Mouse (Mus musculus) monocyte, adult 5-6 weeks (primary cell): ENCODE data around the gene Pcnp. TPM values are rescaled to one million over a fixed set of nuclear protein-coding genes. Genes with fewer than 3 reads are reported as not detected.
"Not testable (repeated sequence)": the region's sequence is repeated elsewhere in the genome, so short reads cannot be mapped to it uniquely, and the experiment has no call there.

Source experiments
- ATAC-seq: fragments of 153-309, 156-312 bp; replicated peaks from 2 replicates; pipeline ENCODE4 v1.8.0; 2017; ENCODE audit warnings: mild to moderate bottlenecking; ENCODE audit not compliant: low TSS enrichment, insufficient number of reproducible peaks, severe bottlenecking, poor library complexity, low FRiP score
- total RNA-seq: library from RNA; stranded (forward); fragments of 200-1000, 200-491, 200-594 nt; gene quantifications from 3 replicates; pipeline ENCODE4 v1.2.3, GENCODE M21; 2017

Pcnp gene
- total RNA-seq: 107 to 153 TPM (median 130 TPM) in 3 replicates

DNA sequence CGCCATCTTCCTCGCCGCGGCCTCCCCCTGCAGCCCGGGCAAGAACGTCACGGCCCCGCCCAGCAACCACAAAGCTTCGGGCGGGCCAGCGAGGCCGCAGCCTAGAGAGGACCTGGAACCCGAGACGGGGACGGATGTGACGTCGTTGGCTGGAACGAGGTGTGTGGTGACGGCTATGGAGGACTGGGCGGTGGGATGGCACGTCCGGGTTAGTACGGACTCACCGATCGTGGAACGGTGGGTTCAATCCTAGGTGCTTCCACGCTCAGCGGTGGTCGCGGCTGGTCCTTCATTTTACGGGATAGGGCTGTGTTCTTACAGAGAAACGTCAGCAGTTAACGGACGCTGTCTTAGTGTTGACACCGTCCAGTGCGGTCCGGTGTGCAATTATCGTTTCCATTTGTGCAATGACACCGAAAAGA lies at the start of gene Pcnp:
Gene Pcnp, minus strand, starts transcription at position 79 of the 422 bp plus-strand sequence.
- peak; percentile 99 for ATAC-seq

GRCm38 (mm10) chr16:56076121-56076869 lies 46.8 kb upstream of the Pcnp start:
- no peak for ATAC-seq

- peak; percentile 79 for ATAC-seq
Observed at GRCm38 (mm10) chr16:56075222-56076111, 45.9 kb upstream of the Pcnp start.

GRCm38 (mm10) chr16:56074565-56074964 lies 45.0 kb upstream of the Pcnp start:
- ATAC-seq: no peak

GRCm38 (mm10) chr16:56074122-56074521 lies 44.6 kb upstream of the Pcnp start:
- ATAC-seq: no peak

- not testable (repeated sequence) for ATAC-seq
Observed at GRCm38 (mm10) chr16:56073150-56073549, 43.6 kb upstream of the Pcnp start.

DNA sequence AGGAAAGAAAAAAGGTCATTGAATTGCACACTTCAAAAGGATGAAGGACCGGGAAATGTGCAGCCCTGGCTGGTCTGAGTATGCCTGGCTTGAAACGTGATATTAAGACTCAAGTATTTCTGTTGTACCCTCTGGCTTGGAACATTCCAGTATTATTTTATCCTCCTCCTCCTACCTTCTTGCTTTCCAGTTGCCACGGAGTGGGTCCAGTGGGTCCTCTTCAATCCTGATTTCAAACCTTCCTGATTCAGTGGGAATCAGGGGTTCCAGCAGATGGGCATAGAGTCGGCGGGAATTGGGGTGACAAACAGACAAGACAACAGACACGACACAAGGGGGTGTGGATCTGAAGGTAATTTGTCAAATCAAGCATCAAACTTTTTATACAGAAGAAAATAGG lies 43.0 kb upstream of the Pcnp start:
- no peak for ATAC-seq

GRCm38 (mm10) chr16:56071317-56072232 lies 42.0 kb upstream of the Pcnp start:
- ATAC-seq: no peak

- ATAC-seq: no peak
Observed at GRCm38 (mm10) chr16:56068523-56069070, 39.1 kb upstream of the Pcnp start.

DNA sequence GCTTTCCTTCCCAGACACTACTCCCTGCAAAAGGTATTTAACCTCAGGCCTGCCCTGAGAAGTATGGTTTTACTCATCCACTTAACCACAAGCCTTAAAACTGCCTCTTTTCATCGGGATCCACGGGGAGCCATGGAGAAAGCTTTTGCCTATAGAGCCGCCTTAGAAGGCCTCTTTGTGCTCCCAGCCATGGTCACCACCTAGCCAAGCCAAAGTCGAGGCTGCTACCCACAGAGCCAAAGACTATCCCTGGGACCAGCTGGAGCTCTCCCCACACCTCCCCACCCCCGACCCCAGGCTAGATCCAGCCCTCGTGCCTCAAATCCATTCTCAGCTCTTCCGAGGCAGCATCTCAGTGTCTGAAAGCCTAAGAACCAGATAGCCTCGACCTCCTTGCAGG lies 36.6 kb upstream of the Pcnp start:
- no peak for ATAC-seq

- peak; percentile 87 for ATAC-seq
Observed at GRCm38 (mm10) chr16:56064334-56064990, 34.9 kb upstream of the Pcnp start.

- ATAC-seq: no peak
Observed at GRCm38 (mm10) chr16:56062981-56063380, 33.4 kb upstream of the Pcnp start.

DNA sequence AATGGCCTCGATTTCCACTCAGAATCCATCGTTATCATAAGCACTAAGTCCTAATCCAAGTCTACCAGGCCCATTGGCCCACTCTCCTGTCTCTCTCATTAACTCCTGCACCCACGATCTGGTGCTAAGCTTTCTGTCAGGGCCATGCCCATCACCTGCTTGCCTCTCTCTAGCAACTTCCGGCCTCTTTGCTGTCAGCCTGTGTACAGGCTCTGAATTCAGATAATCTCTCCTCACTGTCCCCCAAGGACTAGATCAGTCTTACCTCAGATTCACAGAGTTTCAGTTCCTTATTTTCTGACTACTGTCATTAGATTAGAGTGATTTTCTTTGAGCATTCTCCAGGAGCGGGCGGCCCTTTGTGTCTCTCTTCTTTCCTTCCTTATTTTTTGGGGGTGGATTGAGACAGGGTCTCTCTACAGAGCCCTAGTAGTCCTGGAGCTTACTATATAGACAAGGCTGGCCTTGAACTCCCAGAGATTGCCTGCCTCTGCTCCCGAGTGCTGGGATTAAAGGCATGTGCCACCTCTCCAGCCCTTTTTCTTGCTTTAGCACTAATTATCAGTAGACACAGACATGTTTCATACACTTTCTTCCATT lies 32.6 kb upstream of the Pcnp start:
- peak; percentile 61 for ATAC-seq

DNA sequence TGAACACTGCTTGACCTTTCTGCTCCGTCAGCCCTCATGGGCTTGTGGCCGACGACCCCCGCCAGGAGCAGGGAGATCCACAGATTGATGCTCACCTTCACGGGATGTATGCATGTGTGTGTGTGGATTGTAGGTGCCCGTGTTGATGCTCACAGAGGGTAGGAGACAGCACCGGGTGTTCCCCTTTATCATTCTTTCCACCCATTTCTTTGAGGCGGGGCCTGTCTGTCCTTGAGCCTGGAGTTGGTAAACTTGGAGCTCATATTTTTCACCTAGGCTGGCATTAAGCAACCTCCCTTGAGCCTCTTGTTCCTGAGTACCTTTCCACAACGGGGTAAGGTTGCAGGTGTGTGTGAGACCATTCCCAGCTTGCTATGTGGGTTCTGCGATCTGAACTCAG lies 28.6 kb upstream of the Pcnp start:
- no peak for ATAC-seq

- ATAC-seq: no peak
Observed at GRCm38 (mm10) chr16:56056944-56057590, 27.5 kb upstream of the Pcnp start.

DNA sequence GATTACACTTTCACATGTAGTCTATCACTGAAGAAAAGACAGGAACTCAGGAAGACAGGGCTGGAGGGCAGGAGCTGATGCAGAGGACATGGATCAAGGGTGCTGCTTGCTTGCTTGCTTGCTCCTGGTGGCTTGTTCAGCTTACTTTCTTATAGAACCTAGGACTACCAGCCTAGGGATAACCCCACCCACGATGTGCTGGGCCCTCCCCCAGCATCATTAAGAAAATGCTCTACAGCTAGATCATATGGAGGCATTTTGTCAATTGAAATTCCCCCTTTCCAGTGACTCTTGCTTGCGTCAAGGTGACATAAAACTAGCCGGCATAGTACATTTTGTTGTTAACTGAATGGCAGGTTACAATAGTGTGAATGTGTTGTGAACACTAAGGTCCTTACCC lies 26.4 kb upstream of the Pcnp start:
- no peak for ATAC-seq

GRCm38 (mm10) chr16:56048038-56048437 lies 18.5 kb upstream of the Pcnp start, which contains the start of gene Senp7:
Senp7 (plus strand) TSS chr16:56048338.
- ATAC-seq: not testable (repeated sequence)
